Mouse (Mus musculus) limb, embryonic 12.5 days (tissue): ENCODE measurements around the gene Slc15a5. TPM values are rescaled to one million over a fixed set of nuclear protein-coding genes. Genes with fewer than 3 reads are reported as not detected.

Source experiments
- ATAC-seq: fragments of 200-750 bp; cut with Nextera tagmentation; 2 replicates; pipeline ENCODE4 v1.8.0; 2017; ENCODE audit warnings: low read depth, moderate TSS enrichment; ENCODE audit not compliant: insufficient number of reproducible peaks, insufficient read depth, low FRiP score, low TSS enrichment
- H3K27ac ChIP-seq: fragments of 300-500 bp; sonication (generic); 2 replicates; pipeline ENCODE4 v1.5.1; 2016; ENCODE audit warnings: mild to moderate bottlenecking, moderate library complexity
- H3K27me3 ChIP-seq: fragments of 300-500 bp; sonication (generic); 2 replicates; pipeline ENCODE4 v1.6.1; 2016; ENCODE audit warnings: mild to moderate bottlenecking, moderate library complexity
- H3K36me3 ChIP-seq: fragments of 300-500 bp; sonication (generic); 2 replicates; pipeline ENCODE4 v1.6.1; 2016; ENCODE audit warnings: mild to moderate bottlenecking, moderate library complexity
- H3K4me1 ChIP-seq: fragments of 300-500 bp; sonication (generic); replicated peaks from 2 replicates; pipeline ENCODE4 v1.6.1; 2016
- H3K4me2 ChIP-seq: fragments of 300-500 bp; sonication (generic); 2 replicates; pipeline ENCODE4 v1.6.1; 2016; ENCODE audit warnings: mild to moderate bottlenecking, moderate library complexity
- H3K4me3 ChIP-seq: fragments of 300-500 bp; sonication (generic); replicated peaks from 2 replicates; pipeline ENCODE4 v1.5.1; 2016; ENCODE audit warnings: mild to moderate bottlenecking
- H3K9ac ChIP-seq: fragments of 300-500 bp; sonication (generic); replicated peaks from 2 replicates; pipeline ENCODE4 v1.6.1; 2016; ENCODE audit warnings: mild to moderate bottlenecking, moderate library complexity
- H3K9me3 ChIP-seq: fragments of 300-500 bp; sonication (generic); 2 replicates; pipeline ENCODE4 v1.6.1; 2016; ENCODE audit warnings: mild to moderate bottlenecking, moderate library complexity
- WGBS: fragments of 180-500 bp; shearing (Covaris S2); methylation state at CpG from one replicate; pipeline ENCODE4 v1.1.7; 2016; 5-methylcytosine and 5-hydroxymethylcytosine counted together
- polyA plus RNA-seq: library from polyadenylated mRNA; unstranded; fragments of >200 nt; fragmentation: Nextera tagmentation; extraction: Ambion mirVana; gene quantifications from 2 replicates; pipeline ENCODE4 v1.2.1, GENCODE M21; 2016

The Slc15a5 gene
- polyA plus RNA-seq, 1 experiment from 2014 or later: not detected

- H3K9ac ChIP-seq: no peak overlapping the region
- no peaks in the 10 kb centered on the region for H3K9me3 ChIP-seq
- no peak overlapping the region for H3K4me2 ChIP-seq
- WGBS: 84% methylated on average over 6 of the region's 6 CpGs
- H3K27ac ChIP-seq: no peak overlapping the region
- ATAC-seq: no peak
- no peak overlapping the region for H3K4me3 ChIP-seq
- H3K4me1 ChIP-seq: no peaks in the 10 kb centered on the region
- no peaks in the 10 kb centered on the region for H3K36me3 ChIP-seq
- no peaks in the 10 kb centered on the region; the same call in 1 of the 2 replicates for H3K27me3 ChIP-seq
These were observed 1.2 kb upstream of the Slc15a5 start for GRCm38 (mm10) chr6:138080778-138081549.

GRCm38 (mm10) chr6:138077681-138078439 lies 1.9 kb downstream of the Slc15a5 start:
- no peak overlapping the region for H3K27ac ChIP-seq
- no peak overlapping the region for H3K9ac ChIP-seq
- WGBS: 86% methylated on average over 5 of the region's 5 CpGs
- no peaks in the 10 kb centered on the region for H3K36me3 ChIP-seq
- H3K9me3 ChIP-seq: no peaks in the 10 kb centered on the region
- no peak for ATAC-seq
- peaks cover 3% of the 10 kb centered on the region; the same call in 1 of the 2 replicates for H3K4me1 ChIP-seq
- H3K27me3 ChIP-seq: no peaks in the 10 kb centered on the region; the same call in 1 of the 2 replicates
- no peak overlapping the region for H3K4me2 ChIP-seq
- H3K4me3 ChIP-seq: no peak overlapping the region

GRCm38 (mm10) chr6:138075723-138076122 lies 4.0 kb downstream of the Slc15a5 start:
- Histone ChIP-seq H3K9me3 (no peaks in the 10 kb centered on the region), H3K4me1 (peaks cover 5% of the 10 kb centered on the region; the same call in 1 of the 2 replicates), H3K9ac (no peak overlapping the region), H3K4me2 (no peak overlapping the region), H3K36me3 (no peaks in the 10 kb centered on the region), H3K27me3 (no peaks in the 10 kb centered on the region; the same call in 1 of the 2 replicates), H3K4me3 (no peak overlapping the region), H3K27ac (no peak overlapping the region)
- ATAC-seq: no peak
- 94% methylated on average over 1 of the region's 1 CpGs for WGBS

- H3K36me3 ChIP-seq: no peaks in the 10 kb centered on the region
- peaks cover 5% of the 10 kb centered on the region; the same call in 1 of the 2 replicates for H3K4me1 ChIP-seq
- H3K27ac ChIP-seq: no peak overlapping the region
- H3K9ac ChIP-seq: no peak overlapping the region
- WGBS: 71% methylated on average over 2 of the region's 2 CpGs
- no peak overlapping the region for H3K4me2 ChIP-seq
- no peaks in the 10 kb centered on the region for H3K9me3 ChIP-seq
- H3K27me3 ChIP-seq: no peaks in the 10 kb centered on the region; the same call in 1 of the 2 replicates
- H3K4me3 ChIP-seq: no peak overlapping the region
- no peak for ATAC-seq
These were observed 6.2 kb downstream of the Slc15a5 start for GRCm38 (mm10) chr6:138073540-138073939.

DNA sequence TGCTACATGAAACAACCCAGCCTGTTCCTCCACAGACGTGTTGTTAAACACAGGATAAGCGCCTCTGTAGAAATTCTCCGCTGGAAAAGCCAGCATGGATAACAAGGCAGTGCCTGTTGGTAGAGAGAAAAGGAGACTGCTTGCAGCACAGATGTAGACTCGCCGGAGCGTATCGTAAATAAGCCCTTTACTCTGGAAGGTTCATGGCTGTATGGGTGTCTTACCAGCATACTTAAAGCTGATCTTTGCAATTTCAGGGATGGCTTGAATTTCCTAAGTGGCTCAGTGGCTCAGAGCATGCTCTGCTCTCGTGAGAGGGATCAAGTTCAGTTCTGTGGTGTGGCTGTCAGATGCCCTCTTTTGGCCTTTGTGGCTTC lies 6.8 kb downstream of the Slc15a5 start:
- H3K36me3 ChIP-seq: no peaks in the 10 kb centered on the region
- no peaks in the 10 kb centered on the region for H3K9me3 ChIP-seq
- no peaks in the 10 kb centered on the region; the same call in 1 of the 2 replicates for H3K27me3 ChIP-seq
- peaks cover 5% of the 10 kb centered on the region; the same call in 1 of the 2 replicates for H3K4me1 ChIP-seq
- 52% methylated on average over 8 of the region's 8 CpGs for WGBS
- H3K27ac ChIP-seq: 0 out of 2 replicates have a peak overlapping the region, but pooled peaks have one; percentile 24
- ATAC-seq: peak; percentile 68; the same call in 1 of the 2 replicates
- no peak overlapping the region for H3K4me3 ChIP-seq
- H3K4me2 ChIP-seq: no peak overlapping the region
- no peak overlapping the region for H3K9ac ChIP-seq

DNA sequence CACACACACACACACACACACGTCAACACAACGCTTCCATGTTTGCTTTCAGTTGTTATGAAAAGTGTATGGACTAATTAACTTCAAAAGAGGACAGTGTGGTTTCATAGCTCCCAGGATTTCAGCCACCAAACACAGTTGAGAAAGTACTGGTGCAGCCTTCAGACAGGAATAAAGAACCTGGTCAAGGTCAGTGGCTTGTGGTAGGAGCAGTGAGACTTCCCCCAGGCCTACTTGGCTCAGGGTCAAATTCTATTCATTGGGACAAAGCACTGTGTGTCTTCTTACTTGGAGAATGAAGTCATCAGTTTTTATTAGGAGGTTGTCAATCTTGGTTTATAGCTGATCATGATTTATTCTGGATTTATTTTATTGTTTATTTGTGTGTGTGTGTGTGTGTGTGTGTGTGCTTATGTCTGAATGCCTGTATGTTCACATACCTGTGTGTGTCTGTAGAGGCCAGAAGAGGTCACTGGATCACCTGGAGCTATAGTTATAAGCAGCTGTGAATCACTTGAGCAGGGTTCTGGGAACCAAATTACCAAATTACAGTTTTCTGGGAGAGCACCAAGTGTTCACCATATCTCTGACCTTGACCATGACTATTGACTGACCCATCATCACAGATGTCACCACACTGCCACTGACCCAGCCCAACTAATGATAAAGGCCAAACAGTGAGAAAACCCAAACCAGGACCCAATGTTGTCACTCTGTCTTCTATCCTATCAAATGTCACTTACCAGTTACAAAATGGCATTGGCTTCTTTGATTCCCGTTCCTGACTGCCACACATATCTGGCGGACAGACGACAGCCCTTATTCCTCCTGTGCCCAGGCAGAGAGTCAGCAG lies 7.4 kb downstream of the Slc15a5 start:
- Histone ChIP-seq H3K9me3 (no peaks in the 10 kb centered on the region), H3K4me1 (peaks cover 5% of the 10 kb centered on the region; the same call in 1 of the 2 replicates), H3K27me3 (no peaks in the 10 kb centered on the region), H3K4me2 (no peak overlapping the region), H3K36me3 (no peaks in the 10 kb centered on the region), H3K9ac (no peak overlapping the region), H3K27ac (0 out of 2 replicates have a peak overlapping the region, but pooled peaks have one; percentile 24), H3K4me3 (no peak overlapping the region)
- peak; percentile 56; the same call in 1 of the 2 replicates for ATAC-seq
- WGBS: 79% methylated on average over 5 of the region's 5 CpGs

- peaks cover 5% of the 10 kb centered on the region; the same call in 1 of the 2 replicates for H3K4me1 ChIP-seq
- ATAC-seq: no peak
- no peak overlapping the region for H3K4me2 ChIP-seq
- no peak overlapping the region for H3K9ac ChIP-seq
- no peaks in the 10 kb centered on the region for H3K27me3 ChIP-seq
- no peak overlapping the region for H3K27ac ChIP-seq
- WGBS: 80% methylated on average over 4 of the region's 4 CpGs
- H3K9me3 ChIP-seq: no peaks in the 10 kb centered on the region
- H3K36me3 ChIP-seq: no peaks in the 10 kb centered on the region
- H3K4me3 ChIP-seq: no peak overlapping the region
These were observed 8.1 kb downstream of the Slc15a5 start for GRCm38 (mm10) chr6:138071505-138072107.

- Histone ChIP-seq H3K9me3 (no peaks in the 10 kb centered on the region), H3K4me2 (no peak overlapping the region), H3K27ac (no peak overlapping the region), H3K4me3 (no peak overlapping the region), H3K4me1 (peaks cover 5% of the 10 kb centered on the region; the same call in 1 of the 2 replicates), H3K27me3 (no peaks in the 10 kb centered on the region), H3K9ac (no peak overlapping the region), H3K36me3 (no peaks in the 10 kb centered on the region)
- 91% methylated on average over 13 of the region's 13 CpGs for WGBS
- no peak for ATAC-seq
These were observed 8.8 kb downstream of the Slc15a5 start for GRCm38 (mm10) chr6:138070720-138071504.

GRCm38 (mm10) chr6:138069921-138070320 lies 9.8 kb downstream of the Slc15a5 start:
- no peak for ATAC-seq
- Histone ChIP-seq H3K4me3 (no peak overlapping the region), H3K27ac (no peak overlapping the region), H3K4me2 (no peak overlapping the region), H3K4me1 (peaks cover 5% of the 10 kb centered on the region; the same call in 1 of the 2 replicates), H3K9me3 (no peaks in the 10 kb centered on the region), H3K27me3 (no peaks in the 10 kb centered on the region), H3K36me3 (no peaks in the 10 kb centered on the region), H3K9ac (no peak overlapping the region)
- WGBS: 92% methylated on average over 10 of the region's 10 CpGs

- Histone ChIP-seq H3K27me3 (no peaks in the 10 kb centered on the region), H3K4me1 (no peaks in the 10 kb centered on the region), H3K4me3 (no peak overlapping the region), H3K9me3 (no peaks in the 10 kb centered on the region), H3K36me3 (no peaks in the 10 kb centered on the region), H3K9ac (no peak overlapping the region), H3K4me2 (no peak overlapping the region), H3K27ac (no peak overlapping the region)
- WGBS: 27% methylated on average over 15 of the region's 15 CpGs
- ATAC-seq: no peak
These were observed 24.1 kb downstream of the Slc15a5 start for GRCm38 (mm10) chr6:138055572-138055971.
